Mouse (Mus musculus) effector memory CD4-positive, alpha-beta T cell, adult 5 months (primary cell): Measurements from ENCODE around the gene Olfr390. TPM values are rescaled to one million over a fixed set of nuclear protein-coding genes. Genes with fewer than 3 reads are reported as not detected.

ENCODE experiments used
- polyA plus RNA-seq: library from polyadenylated mRNA; unstranded; fragments of 100-300 nt; shearing (Covaris generic); gene quantifications from one replicate; pipeline ENCODE4 v1.2.1, GENCODE M21; 2017

Olfr390 gene
- not detected for polyA plus RNA-seq

GRCm38 (mm10) chr11:73782664-73783063, at the start of gene Olfr390:
Gene Olfr390 (plus strand): TSS chr11:73782964.

GRCm38 (mm10) chr11:73780613-73781012, 2.2 kb upstream of the Olfr390 start, which contains the start of gene Olfr389:
Gene Olfr389 (minus strand): TSS chr11:73780713.

GRCm38 (mm10) chr11:73802952-73803351, 20.2 kb downstream of the Olfr390 start, which contains the start of gene Olfr391-ps:
Gene Olfr391-ps (minus strand): TSS chr11:73803052.

GRCm38 (mm10) chr11:73816949-73817348, 34.2 kb downstream of the Olfr390 start, which contains the start of gene Olfr392:
Gene Olfr392 (minus strand): TSS chr11:73817049.

Other genes starting within 250 kb of the Olfr390 start
- not detected for gene Olfr385, start 190.0 kb upstream of the Olfr390 start, polyA plus RNA-seq
- gene Olfr384, start 184.4 kb upstream of the Olfr390 start, polyA plus RNA-seq = not detected
- not detected for gene Zfp735, start 94.2 kb upstream of the Olfr390 start, polyA plus RNA-seq
- gene Olfr389, start 2.3 kb upstream of the Olfr390 start, polyA plus RNA-seq = not detected
- not detected for gene Olfr391-ps, start 20.1 kb downstream of the Olfr390 start, polyA plus RNA-seq
- not detected for gene Olfr392, start 34.1 kb downstream of the Olfr390 start, polyA plus RNA-seq
- not detected for gene Olfr393, start 68.5 kb downstream of the Olfr390 start, polyA plus RNA-seq
- not detected for gene Olfr394, start 107.8 kb downstream of the Olfr390 start, polyA plus RNA-seq
- not detected for gene Olfr395, start 126.3 kb downstream of the Olfr390 start, polyA plus RNA-seq
- gene Olfr23, start 153.7 kb downstream of the Olfr390 start, polyA plus RNA-seq = not detected
- not detected for gene Olfr397, start 177.9 kb downstream of the Olfr390 start, polyA plus RNA-seq
- gene Olfr398, start 207.4 kb downstream of the Olfr390 start, polyA plus RNA-seq = not detected